Mouse (Mus musculus): ENCODE data around the gene Fam184a.

Gene Fam184a

DNA sequence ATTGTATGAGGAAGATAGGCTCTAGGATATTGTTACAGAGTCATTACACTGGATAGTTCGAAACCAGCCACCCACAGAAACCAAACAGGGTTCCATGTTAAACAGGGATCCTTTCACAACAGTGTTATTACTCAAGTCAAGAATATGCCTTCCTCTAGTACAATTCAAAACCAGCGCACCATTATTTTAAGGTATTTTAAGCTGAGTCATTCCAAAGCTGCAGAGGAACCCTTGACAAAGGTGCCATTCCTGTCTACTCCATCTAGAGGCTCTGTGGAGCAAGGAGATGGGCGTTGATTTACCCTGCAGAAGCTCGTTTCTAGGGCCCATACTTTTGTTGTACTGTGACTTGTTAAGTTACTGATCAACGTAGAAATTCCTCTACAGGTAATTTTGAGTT lies 152.1 kb downstream of the Fam184a start:
- DNase-seq (ENCODE audit: low read depth, low spot score): no peak

DNA sequence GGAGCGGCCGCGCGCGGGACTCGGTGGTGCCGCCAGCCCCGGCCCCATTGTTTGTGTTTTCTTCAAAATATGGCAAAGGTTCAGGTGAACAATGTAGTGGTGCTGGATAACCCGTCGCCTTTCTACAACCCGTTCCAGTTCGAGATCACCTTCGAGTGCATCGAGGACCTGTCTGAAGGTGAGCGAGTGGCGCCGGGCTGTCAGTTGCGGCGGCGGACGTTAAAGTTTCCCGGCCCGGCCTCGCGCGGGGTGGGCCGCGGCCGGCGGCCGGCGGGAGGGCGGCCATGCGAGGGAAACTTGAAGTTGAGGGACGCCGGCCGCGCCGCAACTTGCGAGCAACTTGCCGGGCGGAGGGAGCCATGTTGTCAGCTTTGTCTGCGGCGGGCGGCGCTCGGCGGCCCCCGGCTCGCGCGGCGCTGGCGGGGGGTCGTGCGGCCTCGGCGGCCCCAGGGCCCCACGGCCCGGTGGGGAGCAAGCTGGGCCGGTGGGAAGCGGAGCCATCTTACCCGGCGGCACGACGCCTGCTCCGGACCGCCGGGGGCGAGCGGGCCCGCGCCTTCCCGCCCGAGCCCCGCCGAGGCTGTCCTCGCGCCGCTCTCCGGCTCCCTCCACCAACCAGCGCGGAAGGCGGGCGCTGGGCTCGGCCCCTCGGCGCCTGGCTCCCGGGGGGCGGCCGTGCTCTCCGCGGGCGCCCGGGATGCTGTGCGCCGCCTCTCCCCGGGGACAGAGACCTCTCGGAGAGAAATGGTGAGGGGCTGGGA lies 153.6 kb downstream of the Fam184a start:
- no peak for DNase-seq (ENCODE audit: low read depth, low spot score)

GRCm38 (mm10) chr10:53596677-53597120 lies 154.2 kb downstream of the Fam184a start, which contains the start of gene Asf1a:
TSS of gene Asf1a (plus strand) at chr10:53596757.
- peak; percentile 95 for DNase-seq (ENCODE audit: low read depth, low spot score)

GRCm38 (mm10) chr10:53595744-53596676 lies 154.9 kb downstream of the Fam184a start:
- DNase-seq (ENCODE audit: low read depth, low spot score): no peak

DNA sequence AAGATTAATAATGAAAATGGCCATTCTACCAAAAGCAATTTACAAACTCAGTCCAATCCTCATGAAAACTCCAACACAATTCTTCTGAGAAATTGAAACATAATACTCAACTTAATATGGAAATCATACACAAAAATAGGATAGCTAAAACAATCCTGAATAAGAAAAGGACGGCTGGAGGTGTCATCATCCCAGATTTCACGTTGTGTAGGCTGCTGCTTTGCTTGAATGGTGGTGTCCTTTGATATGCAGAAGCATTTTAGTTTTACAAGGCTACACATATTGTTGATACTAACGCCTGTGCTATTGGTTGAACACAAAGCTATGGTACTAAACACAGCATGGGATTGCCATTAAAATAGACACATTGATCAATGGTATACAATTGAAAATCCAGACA lies 165.1 kb downstream of the Fam184a start:
- no peak for DNase-seq (ENCODE audit: low read depth, low spot score)
